Mouse (Mus musculus): ENCODE data around the gene Klf5. TPM values are rescaled to one million over a fixed set of nuclear protein-coding genes. Genes with fewer than 3 reads are reported as not detected.

The Klf5 gene
- total RNA-seq, 2 experiments from 2014 or later = 6.2 to 6.6 TPM

DNA sequence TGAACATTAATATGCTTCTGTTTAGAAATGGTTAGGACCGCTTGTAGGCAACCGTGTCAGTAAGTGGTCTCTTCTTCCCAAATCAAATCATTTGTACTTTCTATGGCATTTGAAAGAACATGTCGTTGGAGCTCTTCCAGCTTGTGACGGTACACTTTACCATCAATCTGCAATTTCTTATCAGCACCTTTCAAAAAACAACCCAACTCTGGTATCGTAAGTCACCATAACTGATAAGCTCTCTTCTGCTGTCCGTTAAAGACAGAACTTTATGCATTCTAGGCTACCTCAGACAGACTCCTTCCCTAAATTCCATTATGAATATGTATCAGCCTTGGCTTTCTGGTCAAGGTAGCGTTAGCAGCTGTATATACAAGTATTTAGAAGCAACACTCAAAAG is 7.9 kb downstream of the Klf5 start:
- DNase-seq (ENCODE audit: extremely low spot score in 1 of 2, low spot score in 1 of 2) = no peak

DNA sequence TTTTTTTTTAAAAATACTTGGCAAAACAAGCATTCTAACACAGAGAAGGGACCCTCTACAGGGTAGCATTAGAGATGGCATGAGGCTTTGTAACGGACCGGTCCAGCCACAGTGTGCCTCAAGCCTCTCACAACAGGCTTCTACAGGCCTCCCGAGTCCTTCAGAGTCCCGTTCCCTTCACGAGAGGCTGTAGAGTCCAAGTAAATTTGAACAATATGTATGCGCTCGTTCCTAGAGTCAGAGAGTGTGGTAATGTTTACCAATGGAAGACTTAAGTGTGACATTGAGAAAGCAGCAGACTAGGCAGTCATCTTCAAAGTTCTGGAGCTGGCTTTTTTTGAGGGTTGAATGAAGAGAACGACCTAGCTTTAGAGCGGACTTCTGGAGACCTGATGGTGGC is 11.1 kb downstream of the Klf5 start:
- no peak for DNase-seq (ENCODE audit: extremely low spot score in 1 of 2, low spot score in 1 of 2)

DNA sequence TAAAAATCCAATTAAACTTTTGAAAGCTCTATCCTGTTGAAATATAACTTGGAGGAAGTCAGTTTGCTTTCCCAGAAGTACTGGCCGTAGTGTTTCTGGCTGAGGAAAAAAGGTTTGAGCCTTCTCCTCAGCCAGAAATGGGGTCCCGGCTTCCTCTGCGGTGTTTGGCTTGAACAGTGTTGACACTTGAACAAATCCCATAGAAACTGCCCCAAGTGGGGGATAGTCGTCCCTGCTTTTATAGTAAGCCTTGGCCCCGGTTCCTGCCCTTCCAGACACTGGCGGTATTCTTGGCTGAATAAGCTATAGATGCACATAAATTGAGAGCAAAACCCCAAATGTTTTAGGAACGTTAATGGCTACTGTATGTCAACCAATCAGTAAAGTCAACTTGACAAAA is 11.9 kb downstream of the Klf5 start:
- DNase-seq (ENCODE audit: extremely low spot score in 1 of 2, low spot score in 1 of 2) = no peak

DNA sequence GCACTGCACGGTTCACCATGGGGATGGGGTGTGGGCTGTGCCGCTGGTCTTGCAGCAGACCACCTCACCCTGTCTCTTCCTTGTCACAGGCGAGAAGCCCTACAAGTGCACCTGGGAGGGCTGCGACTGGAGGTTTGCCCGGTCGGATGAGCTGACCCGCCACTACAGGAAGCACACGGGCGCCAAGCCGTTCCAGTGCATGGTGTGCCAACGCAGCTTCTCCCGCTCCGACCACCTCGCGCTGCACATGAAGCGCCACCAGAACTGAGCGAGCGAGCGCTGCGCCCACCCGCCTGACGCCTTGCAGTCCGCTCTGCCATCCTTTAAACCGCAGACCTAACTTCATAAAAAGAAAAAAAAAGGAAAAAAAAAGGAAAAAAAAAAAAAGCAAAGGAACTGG is 14.6 kb downstream of the Klf5 start:
- no peak for DNase-seq (ENCODE audit: extremely low spot score in 1 of 2, low spot score in 1 of 2)

DNA sequence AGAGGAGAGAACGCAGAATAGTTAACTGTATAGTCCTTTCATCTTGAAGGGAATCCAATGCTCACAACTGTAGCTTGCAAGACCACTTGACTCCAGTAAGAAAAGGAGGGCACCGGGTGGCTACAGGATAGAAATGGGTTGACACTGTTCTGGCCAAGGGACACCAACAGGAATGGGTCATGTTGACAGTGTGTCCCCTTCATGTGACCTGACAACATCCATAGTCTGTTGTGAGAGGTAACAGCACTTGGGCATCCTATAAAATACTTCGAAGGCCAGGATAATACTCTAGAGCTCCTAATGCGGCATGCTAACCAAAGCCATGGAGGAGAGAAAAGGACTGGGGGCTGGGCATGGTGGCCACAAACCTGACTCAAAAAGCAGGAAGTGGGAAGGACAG is 17.8 kb downstream of the Klf5 start:
- no peak for DNase-seq (ENCODE audit: extremely low spot score in 1 of 2, low spot score in 1 of 2)

DNA sequence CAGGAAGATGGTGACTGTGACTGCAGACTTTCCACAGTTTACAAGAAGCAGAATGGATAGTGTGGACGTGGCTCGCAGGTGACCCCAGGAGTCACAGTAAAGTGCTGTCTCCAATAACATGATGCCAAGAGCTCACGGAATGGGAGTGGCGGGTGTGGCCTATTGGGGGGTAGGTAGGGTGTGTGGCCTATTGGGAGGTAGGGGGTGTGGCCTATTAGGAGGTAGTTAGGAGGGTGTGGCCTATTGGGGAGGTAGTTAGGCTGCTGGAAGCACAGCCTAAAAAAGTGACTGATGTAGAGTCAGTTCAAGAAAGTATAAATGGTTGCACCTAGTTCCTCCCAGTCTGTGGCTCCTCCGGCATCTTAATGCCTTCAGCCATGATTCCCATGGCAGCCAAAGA is 22.2 kb downstream of the Klf5 start:
- DNase-seq (ENCODE audit: extremely low spot score in 1 of 2, low spot score in 1 of 2) = no peak

DNA sequence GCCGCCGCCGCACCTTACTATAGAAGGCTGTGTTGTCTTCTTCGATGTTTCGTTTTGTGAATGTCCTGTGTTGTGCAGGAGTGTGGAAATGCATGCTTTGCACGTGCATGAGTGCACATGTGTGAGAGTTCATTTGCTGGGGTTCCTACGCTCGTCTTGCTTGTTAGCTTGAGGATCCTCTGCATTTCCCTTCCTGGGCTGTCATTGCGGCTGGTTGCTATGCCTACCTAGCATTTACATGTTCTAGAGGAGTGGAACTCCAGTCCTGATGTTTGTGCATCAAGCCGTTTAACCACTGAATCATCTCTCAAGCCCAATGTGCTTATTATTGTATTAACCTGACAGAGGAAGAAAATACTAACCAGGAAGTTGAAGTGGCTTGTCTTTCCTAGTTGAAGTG is 24.9 kb downstream of the Klf5 start:
- no peak for DNase-seq (ENCODE audit: extremely low spot score in 1 of 2, low spot score in 1 of 2)

DNA sequence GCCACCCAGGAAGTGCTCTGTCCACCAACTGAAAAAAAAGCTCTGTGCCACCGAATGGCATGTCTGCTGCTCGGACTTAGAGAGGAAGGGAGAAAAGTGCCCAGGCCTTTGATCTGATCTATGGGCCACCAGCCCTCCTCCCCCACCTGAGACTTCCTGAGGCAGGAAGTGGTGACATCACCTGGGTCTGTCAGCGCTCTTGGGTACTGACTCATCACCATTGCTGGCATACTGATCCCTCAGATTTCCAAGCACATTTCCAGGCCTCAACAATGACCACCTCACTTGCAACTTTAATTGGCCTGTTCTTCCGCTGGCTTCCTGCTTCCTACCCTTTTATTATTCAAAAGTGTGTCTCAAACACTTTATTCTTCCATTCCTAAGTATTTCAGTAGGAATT is 26.0 kb downstream of the Klf5 start:
- DNase-seq (ENCODE audit: extremely low spot score in 1 of 2, low spot score in 1 of 2) = no peak

DNA sequence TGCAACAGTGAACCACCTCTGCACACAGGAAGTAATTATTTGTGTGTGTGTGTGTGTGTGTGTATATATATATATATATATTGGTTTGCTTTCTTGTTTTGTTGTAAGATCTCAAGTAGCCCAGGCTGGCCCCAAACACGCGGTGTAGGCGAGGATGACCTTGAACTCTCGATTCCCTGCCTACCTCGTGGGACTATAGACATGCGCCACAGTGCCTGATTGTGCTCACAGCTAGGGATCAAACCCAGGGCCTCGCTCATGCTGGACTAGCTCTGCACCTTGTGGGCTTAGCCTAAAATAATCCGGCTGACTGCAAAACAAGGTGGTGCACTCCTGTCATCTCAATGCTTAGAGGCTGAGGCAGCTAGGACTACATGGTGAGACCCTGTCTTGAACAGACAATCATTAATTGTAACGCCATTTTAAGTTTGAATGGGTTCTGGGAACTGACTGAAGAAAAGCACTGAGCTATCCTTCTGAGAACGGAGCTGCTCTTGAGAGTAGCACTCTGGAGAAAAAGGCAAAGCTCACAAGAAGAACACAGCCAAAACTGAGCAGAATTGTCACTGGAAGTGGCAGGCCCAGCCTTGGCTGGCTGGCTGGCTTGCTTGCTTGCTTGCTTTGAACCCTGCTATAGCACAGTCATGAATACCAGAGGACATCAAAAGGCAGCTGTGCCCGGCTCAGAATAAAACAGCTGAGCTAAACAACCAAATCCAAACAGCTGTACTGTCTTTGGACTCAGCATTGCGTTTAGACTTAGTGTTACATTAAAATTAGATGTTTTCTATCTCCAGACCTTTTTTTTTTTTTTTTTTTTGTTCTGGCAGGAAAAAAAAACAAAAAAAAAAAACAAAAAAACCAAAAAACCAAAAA is 27.3 kb downstream of the Klf5 start:
- no peak for DNase-seq (ENCODE audit: extremely low spot score in 1 of 2, low spot score in 1 of 2)

DNA sequence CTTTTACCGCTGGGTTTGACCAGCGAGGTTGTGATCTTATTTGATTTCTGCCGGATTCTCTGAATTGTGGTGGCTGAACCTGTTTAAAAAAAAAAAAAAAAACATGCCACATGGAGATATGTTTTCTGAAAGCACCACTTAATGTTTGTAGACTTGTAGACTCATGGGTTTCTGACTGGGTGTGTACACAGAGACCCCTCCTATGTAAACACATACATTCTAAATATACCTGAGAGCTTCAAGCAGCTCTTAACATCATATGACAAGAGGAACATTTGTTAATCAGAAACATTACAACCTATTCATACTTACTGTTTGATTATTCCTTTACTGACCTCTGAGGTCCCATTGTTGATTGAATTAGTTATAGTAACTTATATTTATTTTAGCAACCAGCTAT is 38.1 kb downstream of the Klf5 start:
- no peak for DNase-seq (ENCODE audit: extremely low spot score in 1 of 2, low spot score in 1 of 2)

DNA sequence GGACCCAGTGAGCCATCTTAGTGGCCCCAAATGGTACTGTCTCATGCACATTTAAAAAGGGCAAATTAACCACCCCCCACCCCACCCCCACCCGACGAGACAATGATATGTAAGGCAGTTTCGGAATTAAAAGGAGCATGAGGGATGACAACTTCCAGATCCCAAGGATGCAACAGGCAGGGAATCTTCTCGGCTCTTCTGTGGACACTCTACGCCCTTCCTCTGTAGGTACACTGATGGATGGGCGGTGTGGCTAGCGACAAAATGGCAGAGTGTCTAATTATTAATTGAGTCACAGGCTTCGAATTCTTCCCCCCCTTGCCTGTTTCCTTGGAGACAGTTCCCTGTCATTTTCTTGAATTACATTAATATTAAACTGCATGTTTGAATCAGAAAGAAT is 40.5 kb downstream of the Klf5 start:
- no peak for DNase-seq (ENCODE audit: extremely low spot score in 1 of 2, low spot score in 1 of 2)

DNA sequence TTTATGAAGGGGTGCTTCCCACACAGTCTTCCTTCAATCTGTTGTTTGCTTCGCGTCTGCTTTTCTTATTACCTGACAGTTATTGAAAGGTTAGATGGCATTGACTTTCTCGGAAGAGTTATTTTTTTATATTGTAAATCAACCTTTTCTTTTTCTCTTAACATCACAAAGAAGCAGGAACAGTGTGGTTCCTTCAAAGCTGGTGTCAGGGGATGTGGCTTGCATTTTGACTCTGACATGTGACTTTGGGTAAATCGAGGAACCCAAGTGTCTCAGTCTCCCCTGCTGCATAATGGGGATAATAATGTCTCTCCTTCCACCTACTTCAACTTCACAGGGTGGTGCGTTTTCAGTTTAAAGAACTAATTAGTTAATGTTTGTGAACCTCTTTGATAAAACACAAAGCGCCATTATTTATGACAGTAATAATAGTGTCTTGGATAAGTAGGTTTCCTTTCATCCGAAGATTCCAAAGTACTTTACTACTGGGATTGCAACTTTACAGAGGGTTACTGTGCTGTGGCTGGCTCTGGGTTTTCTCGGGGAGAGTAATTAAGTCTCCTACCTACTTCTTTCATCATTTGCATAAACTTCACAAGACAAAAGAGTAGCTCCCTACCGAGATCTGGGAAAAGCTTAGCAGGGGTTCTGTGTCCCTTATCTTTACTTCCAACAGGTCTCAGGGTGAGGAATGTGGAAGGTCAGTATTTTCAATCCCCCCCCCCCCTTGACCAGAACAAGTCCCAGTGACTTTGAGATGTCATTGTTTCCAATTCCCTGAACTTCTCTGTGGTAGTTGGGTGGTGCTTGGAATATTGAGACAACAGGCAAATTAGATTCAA is 41.4 kb downstream of the Klf5 start:
- DNase-seq (ENCODE audit: extremely low spot score in 1 of 2, low spot score in 1 of 2) = no peak

DNA sequence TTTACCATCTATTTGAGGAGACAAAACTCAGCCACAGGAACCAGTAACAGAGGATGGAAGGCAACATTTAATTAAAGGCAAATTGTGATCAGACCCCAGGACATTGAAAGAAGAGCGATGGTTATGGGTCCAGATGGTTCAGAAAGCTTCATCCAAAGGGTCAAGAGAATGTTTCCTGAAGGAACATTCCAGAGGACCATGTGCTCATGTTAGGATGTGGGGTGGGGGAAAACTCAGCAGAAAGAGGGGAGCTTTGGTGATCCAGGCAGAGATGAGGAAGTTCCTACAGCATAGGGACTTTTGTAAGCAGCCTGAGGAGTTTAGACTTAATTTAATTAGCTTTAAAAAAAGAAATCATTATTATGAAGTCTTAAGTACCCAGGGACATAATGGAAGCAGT is 42.2 kb downstream of the Klf5 start:
- DNase-seq (ENCODE audit: extremely low spot score in 1 of 2, low spot score in 1 of 2) = no peak

DNA sequence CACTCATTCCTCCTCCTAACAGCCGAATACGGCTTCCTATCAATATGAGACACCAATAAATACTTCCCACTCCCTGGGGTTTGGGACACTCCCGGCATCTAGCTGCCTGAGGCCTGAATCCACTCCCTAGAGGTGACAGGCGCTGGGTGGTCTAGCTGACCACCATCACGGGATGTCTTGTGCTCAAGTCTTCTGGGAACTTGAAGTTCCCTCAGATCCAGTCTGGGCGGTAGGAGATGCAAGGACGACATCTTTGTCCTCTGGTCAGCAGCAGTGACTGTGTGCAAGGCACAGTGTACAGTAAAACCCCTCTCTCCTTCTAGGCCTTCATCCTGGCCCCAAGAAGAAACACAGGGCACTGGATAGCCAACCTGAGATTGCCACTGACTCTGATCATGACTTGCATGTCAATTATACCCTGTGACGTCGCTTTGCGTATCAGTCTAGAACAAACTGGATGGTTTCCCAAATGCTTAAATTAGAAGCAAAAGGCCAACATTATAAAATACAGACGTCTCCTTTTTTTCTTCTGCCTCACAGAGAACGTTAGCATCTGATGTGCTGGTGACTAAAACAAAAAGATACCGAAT is 49.8 kb downstream of the Klf5 start:
- DNase-seq (ENCODE audit: extremely low spot score in 1 of 2, low spot score in 1 of 2) = no peak

DNA sequence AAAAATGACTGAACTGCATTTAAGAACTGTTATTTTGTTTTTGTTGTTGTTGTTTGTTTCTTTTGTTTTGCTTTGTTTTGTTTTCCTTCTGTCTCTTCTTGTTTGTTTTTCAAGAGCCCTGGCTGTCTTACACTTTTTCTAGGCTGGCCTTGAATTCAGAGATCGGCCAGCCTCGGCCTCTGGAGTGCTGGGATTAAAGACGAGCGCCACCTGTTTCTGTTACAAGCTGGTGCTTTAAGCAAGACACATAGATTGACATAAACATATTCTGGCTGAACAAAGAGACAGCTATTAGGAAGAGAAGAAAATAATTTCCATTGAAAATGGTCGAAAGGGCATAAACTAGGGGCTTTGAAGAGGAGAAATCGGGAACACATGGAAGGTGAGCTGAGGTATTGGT is 51.1 kb downstream of the Klf5 start:
- no peak for DNase-seq (ENCODE audit: extremely low spot score in 1 of 2, low spot score in 1 of 2)

DNA sequence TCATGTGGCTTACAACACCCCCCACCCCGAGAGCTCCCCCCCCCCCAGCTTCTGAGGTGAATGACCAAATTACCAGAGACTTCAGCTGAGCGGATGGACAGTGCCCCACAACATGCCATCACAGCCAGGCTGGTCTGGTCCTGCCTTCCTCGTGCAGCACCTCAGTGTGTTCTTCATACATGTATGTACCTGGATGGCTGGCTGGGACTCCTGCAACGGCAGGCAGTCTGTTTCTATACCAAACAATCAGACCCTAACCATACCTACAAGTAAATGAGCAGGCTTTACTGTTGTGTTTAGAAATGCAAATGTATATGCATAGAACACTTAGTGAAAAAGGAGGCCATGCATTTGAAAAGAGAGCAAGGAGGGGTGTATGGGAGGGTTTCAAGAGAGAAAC is 54.5 kb downstream of the Klf5 start:
- DNase-seq (ENCODE audit: extremely low spot score in 1 of 2, low spot score in 1 of 2) = no peak

DNA sequence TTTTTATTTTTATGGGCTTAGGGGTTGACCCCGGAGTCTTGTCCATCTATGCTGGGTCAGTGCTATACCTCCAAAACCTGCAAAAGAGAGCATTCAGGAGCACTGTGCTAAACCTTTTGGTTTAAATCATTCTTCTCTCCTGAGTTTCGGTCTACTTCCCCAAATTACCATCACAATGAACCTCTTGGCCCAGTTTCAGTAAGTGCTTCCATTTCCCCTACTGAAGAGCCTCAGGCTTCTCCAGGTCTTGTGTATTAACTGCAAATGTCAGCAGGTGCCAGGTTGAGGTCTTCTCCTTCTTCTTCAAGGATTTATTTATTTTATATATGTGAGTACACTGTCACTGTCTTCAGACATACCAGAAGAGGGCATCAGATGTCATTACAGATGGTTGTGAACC is 55.6 kb downstream of the Klf5 start:
- DNase-seq (ENCODE audit: extremely low spot score in 1 of 2, low spot score in 1 of 2) = no peak

DNA sequence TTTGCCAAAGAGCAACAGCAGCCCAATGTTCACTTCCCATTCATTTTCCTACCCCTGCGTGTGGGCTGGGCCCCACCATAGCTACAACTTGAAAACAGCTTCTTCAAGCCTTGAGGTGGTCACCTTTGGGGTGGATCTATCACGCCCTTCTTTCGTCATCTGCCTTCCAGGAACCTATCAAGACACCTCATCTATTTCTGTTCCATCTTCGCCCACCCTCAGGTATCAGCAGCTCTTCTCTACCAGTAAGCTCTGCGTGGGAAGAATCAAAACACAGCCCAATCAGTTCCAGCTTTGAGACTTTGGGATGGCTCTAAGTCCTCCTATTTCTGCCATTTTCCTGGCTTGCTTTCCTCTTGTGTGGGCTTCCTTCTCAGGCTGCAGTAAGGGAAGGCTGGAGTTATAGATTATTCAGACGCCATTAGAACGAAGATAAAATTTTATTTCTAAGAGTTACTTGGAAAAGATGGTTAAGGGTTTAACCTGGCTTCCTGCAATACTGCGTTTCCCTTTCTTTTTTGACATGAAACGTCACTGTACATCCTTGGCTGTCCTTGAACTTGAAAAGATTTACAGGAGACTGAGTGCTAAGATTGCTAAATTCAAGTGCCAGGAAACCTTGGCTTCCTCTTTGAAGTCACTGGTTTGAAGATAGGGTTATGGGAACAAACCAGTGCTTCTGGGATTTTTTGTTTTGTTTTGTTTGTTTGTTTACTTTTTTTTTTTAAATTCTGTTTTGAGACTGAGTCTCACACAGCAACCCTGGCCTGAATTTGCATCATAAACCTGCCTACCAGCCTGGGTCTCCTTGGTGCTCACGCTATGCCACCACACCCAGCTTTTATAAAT is 56.5 kb downstream of the Klf5 start:
- DNase-seq (ENCODE audit: extremely low spot score in 1 of 2, low spot score in 1 of 2) = no peak

DNA sequence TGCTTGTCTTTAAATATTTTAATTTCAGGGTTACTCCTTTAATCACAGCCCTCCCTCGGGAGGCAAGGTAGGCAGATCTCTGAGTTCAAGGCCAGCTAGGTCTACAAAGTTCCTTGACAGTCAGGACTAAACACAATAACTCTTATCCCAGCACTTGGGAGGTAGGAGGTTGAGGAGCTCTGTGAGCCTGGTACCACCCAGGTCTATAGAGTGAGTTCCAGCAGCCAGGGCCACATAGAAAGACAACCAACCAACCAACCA is 57.0 kb downstream of the Klf5 start:
- no peak for DNase-seq (ENCODE audit: extremely low spot score in 1 of 2, low spot score in 1 of 2)

DNA sequence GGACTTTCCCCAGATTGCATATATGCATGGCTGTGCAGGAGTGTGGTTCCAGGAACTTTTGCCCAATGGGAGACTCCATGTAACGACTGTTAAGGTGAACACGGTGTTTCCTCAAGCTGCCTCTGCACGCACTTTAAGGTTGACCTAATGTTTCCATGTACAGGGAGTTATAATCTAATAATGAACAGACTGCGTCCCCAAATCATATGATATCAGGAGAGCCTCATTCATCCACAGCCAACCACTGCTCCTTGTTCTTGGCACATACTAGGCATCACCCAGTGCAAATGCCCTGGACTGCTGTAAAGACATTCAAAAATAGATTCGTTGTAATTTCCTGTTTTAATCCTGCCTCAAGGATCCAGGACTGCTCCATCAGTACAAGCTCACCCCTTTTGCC is 64.5 kb downstream of the Klf5 start:
- DNase-seq (ENCODE audit: extremely low spot score in 1 of 2, low spot score in 1 of 2) = no peak
